Mouse (Mus musculus): ENCODE data around the gene Cd24a. TPM values are rescaled to one million over a fixed set of nuclear protein-coding genes. Genes with fewer than 3 reads are reported as not detected.

The Cd24a gene
- polyA plus RNA-seq, 1 experiment, result 39.5 TPM

DNA sequence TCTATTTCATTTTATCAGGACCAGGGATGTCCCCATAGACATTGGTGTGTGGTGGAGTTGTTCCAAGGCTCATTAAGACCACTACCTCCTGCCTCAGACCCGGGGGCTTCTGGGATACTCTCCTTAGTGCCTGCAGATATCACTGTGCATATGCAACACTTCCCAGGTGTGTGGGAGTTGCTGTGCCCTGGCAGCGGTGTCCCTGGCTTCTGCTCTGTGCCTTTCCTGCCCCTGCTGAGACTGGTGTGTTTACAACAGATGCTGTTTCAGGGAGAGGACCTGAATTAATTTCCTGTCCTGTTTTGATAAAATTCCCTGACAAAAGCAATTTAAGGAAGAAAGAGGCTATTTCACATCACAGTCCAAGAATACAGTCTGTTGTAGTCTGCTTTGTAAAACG is 27.2 kb upstream of the Cd24a start:
- Histone ChIP-seq H3K27me3 (ENCODE audit: control insufficient read depth, insufficient read depth, low read length) (no peaks in the 10 kb centered on the region), H3K4me1 (ENCODE audit: control insufficient read depth, insufficient read depth, low read length) (no peaks in the 10 kb centered on the region), H3K27ac (ENCODE audit: insufficient read depth, low read length) (no peak overlapping the region), H3K4me3 (replicated peaks; ENCODE audit: insufficient read depth, low read depth, low read length) (no peak overlapping the region)
- TF ChIP-seq CTCF (IDR thresholded peaks at IDR 0.05; ENCODE audit: borderline replicate concordance, insufficient read depth, low read depth, low read length) (no peak), POLR2A (IDR thresholded peaks at IDR 0.05; ENCODE audit: borderline replicate concordance, insufficient read depth, low read length) (no peak)
- no peak for DNase-seq
- WGBS, result 23% methylated on average over 3 of the region's 3 CpGs

DNA sequence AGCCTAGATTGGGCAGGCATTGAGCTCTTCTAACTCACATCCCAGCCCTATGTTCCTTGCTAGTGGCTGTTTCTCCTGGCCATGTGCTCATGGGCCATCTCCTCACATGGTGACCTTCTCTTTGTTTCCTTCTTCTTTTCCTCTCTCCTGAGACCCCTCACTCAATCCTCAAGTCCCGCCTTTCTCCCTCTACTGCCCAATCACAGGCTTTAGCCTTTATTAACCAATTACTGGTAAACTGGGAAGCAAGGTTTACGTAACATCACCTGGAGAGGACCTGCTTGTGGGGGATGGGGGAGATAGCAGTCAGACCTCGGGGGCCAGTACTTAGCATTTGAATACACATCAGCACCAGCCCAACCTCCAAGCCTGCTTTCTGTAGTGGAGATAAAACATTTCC is 26.7 kb upstream of the Cd24a start:
- H3K4me3 ChIP-seq (replicated peaks; ENCODE audit: insufficient read depth, low read depth, low read length), result no peak overlapping the region
- H3K4me1 ChIP-seq (ENCODE audit: control insufficient read depth, insufficient read depth, low read length), result no peaks in the 10 kb centered on the region
- no peaks in the 10 kb centered on the region for H3K27me3 ChIP-seq (ENCODE audit: control insufficient read depth, insufficient read depth, low read length)
- TF ChIP-seq CTCF (IDR thresholded peaks at IDR 0.05; ENCODE audit: borderline replicate concordance, insufficient read depth, low read depth, low read length) (no peak), POLR2A (IDR thresholded peaks at IDR 0.05; ENCODE audit: borderline replicate concordance, insufficient read depth, low read length) (no peak)
- no peak for DNase-seq
- no peak overlapping the region for H3K27ac ChIP-seq (ENCODE audit: insufficient read depth, low read length)
- WGBS, result 51% methylated on average over 3 of the region's 3 CpGs

DNA sequence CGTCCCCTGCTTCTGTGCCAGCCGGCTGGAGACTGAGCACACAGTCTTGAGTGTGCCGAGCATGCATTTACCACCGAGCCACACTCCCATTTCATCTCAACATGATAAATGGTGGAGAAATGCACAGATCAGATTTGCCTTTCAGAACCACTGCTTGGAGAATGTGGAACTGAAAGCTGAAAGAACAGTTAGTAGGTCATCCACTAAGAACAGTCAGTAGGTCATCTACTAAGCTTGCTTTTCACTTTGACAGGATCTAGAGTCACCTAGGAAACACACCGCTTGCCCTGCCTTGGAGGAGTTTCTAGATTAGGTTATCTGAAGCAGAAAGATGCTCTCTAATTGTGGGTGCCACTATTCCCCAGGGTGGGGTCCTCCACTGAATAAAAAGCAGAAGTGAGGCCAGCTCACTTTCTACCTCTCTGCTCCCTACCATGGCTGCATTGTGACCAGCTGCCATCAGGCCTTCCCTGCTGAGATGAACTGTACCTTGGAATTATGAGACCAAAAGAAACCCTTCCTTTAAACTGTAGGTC is 20.4 kb upstream of the Cd24a start:
- Histone ChIP-seq H3K27me3 (ENCODE audit: control insufficient read depth, insufficient read depth, low read length) (no peaks in the 10 kb centered on the region), H3K4me3 (replicated peaks; ENCODE audit: insufficient read depth, low read depth, low read length) (no peak overlapping the region), H3K27ac (ENCODE audit: insufficient read depth, low read length) (no peak overlapping the region), H3K4me1 (ENCODE audit: control insufficient read depth, insufficient read depth, low read length) (no peaks in the 10 kb centered on the region)
- no peak for TF ChIP-seq POLR2A (IDR thresholded peaks at IDR 0.05; ENCODE audit: borderline replicate concordance, insufficient read depth, low read length)
- TF ChIP-seq CTCF (IDR thresholded peaks at IDR 0.05; ENCODE audit: borderline replicate concordance, insufficient read depth, low read depth, low read length), result no peak
- DNase-seq, result no peak
- 35% methylated on average over 5 of the region's 5 CpGs for WGBS

DNA sequence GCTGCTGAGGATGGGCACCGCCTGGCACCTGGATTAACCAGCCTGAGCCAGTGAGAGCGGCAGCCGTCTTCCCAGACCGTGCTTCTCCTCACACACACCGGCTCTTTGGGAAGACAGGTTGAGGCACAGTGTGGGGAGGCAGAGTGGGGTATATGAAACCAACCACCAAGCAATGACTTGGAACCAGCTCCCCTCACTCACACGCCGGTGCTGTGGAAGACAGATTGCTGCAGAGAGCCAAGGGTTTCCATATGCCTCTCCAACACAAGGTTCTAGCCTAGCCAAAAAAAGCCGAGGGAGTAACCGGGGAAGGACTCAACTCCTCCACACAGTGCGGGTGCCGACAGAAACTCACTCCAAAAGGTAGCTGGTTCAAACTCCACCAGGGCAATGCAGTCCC is 18.8 kb upstream of the Cd24a start:
- 27% methylated on average over 11 of the region's 11 CpGs for WGBS
- no peak for TF ChIP-seq POLR2A (IDR thresholded peaks at IDR 0.05; ENCODE audit: borderline replicate concordance, insufficient read depth, low read length)
- no peak for TF ChIP-seq CTCF (IDR thresholded peaks at IDR 0.05; ENCODE audit: borderline replicate concordance, insufficient read depth, low read depth, low read length)
- no peaks in the 10 kb centered on the region for H3K4me1 ChIP-seq (ENCODE audit: control insufficient read depth, insufficient read depth, low read length)
- H3K4me3 ChIP-seq (replicated peaks; ENCODE audit: insufficient read depth, low read depth, low read length), result no peak overlapping the region
- DNase-seq, result no peak
- no peaks in the 10 kb centered on the region for H3K27me3 ChIP-seq (ENCODE audit: control insufficient read depth, insufficient read depth, low read length)
- no peak overlapping the region for H3K27ac ChIP-seq (ENCODE audit: insufficient read depth, low read length)

DNA sequence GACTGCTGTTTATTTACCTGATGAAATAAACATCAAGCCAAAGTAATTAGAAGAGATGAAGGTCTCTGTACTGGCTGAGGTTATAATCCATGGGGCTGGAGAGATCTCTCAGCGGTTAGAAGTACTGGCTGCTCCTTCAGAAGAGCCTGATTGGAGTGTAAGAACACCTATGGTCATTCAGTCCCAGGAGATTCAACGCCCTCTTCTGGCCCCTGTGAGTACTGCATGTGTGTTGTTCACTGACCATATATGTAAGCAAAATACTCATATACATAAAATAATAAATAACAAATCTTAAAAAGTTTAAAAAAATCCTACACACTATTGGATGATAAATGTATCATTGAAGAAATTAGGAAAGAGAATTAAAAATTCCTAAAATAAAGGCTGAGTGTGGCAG is 17.3 kb upstream of the Cd24a start:
- no peak for TF ChIP-seq CTCF (IDR thresholded peaks at IDR 0.05; ENCODE audit: borderline replicate concordance, insufficient read depth, low read depth, low read length)
- TF ChIP-seq POLR2A (IDR thresholded peaks at IDR 0.05; ENCODE audit: borderline replicate concordance, insufficient read depth, low read length), result no peak
- no peak for DNase-seq
- Histone ChIP-seq H3K27ac (ENCODE audit: insufficient read depth, low read length) (no peak overlapping the region), H3K27me3 (ENCODE audit: control insufficient read depth, insufficient read depth, low read length) (no peaks in the 10 kb centered on the region), H3K4me3 (replicated peaks; ENCODE audit: insufficient read depth, low read depth, low read length) (no peak overlapping the region), H3K4me1 (ENCODE audit: control insufficient read depth, insufficient read depth, low read length) (no peaks in the 10 kb centered on the region)
- 50% methylated on average over 2 of the region's 2 CpGs for WGBS

DNA sequence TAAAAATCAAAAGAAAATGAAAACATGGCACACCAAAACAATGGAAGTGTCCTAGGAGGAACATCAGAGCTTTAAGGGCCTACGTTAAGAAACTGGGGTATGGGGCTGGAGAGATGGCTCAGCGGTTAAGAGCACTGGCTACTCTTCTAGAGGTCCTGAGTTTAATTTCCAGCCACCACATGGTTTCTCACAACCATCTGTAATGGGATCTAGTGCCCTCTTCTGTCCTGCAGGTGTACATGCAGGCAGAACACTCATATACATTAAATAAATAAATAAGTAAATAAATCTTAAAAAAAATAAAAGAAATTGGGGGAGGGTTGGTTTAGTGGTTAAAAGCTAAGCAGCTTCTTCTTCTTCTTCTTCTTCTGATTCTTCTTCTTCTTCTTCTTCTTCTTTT is 16.8 kb upstream of the Cd24a start:
- Histone ChIP-seq H3K27ac (ENCODE audit: insufficient read depth, low read length) (no peak overlapping the region), H3K4me3 (replicated peaks; ENCODE audit: insufficient read depth, low read depth, low read length) (no peak overlapping the region), H3K4me1 (ENCODE audit: control insufficient read depth, insufficient read depth, low read length) (no peaks in the 10 kb centered on the region), H3K27me3 (ENCODE audit: control insufficient read depth, insufficient read depth, low read length) (no peaks in the 10 kb centered on the region)
- WGBS, result 90% methylated on average over 2 of the region's 2 CpGs
- TF ChIP-seq CTCF (IDR thresholded peaks at IDR 0.05; ENCODE audit: borderline replicate concordance, insufficient read depth, low read depth, low read length), result no peak
- no peak for TF ChIP-seq POLR2A (IDR thresholded peaks at IDR 0.05; ENCODE audit: borderline replicate concordance, insufficient read depth, low read length)
- DNase-seq, result no peak

DNA sequence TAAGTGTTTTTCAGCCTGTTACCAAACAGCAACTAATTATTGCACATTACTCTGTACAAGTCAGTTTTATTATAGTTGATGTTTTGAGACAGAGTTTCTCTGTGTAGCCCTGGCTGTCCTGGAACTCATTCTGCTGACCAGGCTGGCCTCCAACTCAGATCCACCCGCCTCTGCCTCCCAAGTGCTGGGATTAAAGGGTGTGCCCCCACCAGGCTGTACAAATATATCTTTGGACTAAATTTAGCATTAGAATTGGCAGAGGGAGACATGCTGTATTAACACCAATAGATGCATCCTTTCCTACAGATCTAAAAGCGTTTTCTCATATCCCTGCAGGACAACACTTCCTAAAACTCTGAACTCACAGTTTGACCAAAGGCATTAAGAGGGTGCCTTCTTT is 3.7 kb upstream of the Cd24a start:
- 88% methylated on average over 2 of the region's 2 CpGs for WGBS
- peaks cover 4% of the 10 kb centered on the region; the same call in 1 of the 2 replicates for H3K27me3 ChIP-seq (ENCODE audit: control insufficient read depth, insufficient read depth, low read length)
- no peak for DNase-seq
- TF ChIP-seq CTCF (IDR thresholded peaks at IDR 0.05; ENCODE audit: borderline replicate concordance, insufficient read depth, low read depth, low read length) (no peak), POLR2A (IDR thresholded peaks at IDR 0.05; ENCODE audit: borderline replicate concordance, insufficient read depth, low read length) (no peak)
- H3K27ac ChIP-seq (ENCODE audit: insufficient read depth, low read length), result no peak overlapping the region
- H3K4me1 ChIP-seq (ENCODE audit: control insufficient read depth, insufficient read depth, low read length), result no peaks in the 10 kb centered on the region
- no peak overlapping the region for H3K4me3 ChIP-seq (replicated peaks; ENCODE audit: insufficient read depth, low read depth, low read length)

DNA sequence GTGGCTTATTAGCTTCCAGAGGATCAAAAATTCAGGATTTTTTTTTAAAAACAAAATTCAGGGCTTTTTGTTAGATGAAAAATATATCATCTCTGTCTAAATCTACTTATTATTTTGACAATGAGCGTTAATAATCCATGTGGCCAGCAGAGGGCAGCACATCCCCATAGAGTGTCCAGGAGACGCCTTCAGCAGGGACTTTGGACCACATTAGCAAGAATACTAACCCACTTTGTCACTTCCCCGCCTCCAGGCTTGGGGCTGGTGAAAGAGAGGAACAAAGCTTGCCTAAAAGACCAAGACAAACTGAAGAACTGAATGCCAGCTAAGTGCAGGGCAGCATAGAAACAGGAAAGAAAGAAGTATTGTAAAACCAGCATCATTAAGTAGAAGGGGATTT is 3.1 kb upstream of the Cd24a start:
- H3K27me3 ChIP-seq (ENCODE audit: control insufficient read depth, insufficient read depth, low read length), result peaks cover 4% of the 10 kb centered on the region; the same call in 1 of the 2 replicates
- no peak overlapping the region for H3K4me3 ChIP-seq (replicated peaks; ENCODE audit: insufficient read depth, low read depth, low read length)
- peak; percentile 44 to 65 for DNase-seq
- WGBS, result 5% methylated on average over 3 of the region's 3 CpGs
- no peak overlapping the region for H3K27ac ChIP-seq (ENCODE audit: insufficient read depth, low read length)
- TF ChIP-seq CTCF (IDR thresholded peaks at IDR 0.05; ENCODE audit: borderline replicate concordance, insufficient read depth, low read depth, low read length) (peak; percentile 87), POLR2A (IDR thresholded peaks at IDR 0.05; ENCODE audit: borderline replicate concordance, insufficient read depth, low read length) (no peak)
- no peaks in the 10 kb centered on the region for H3K4me1 ChIP-seq (ENCODE audit: control insufficient read depth, insufficient read depth, low read length)

All from cerebellum, adult 2 months (tissue).